Mouse (Mus musculus) hindbrain, embryonic 12.5 days (tissue): Measurements from ENCODE around the gene Fam171a2. TPM values are rescaled to one million over a fixed set of nuclear protein-coding genes. Genes with fewer than 3 reads are reported as not detected.
A peak's percentile ranks its signal among the peaks of the same experiment; 100 is the strongest.

Source experiments
- ATAC-seq: fragments of 200-750 bp; cut with Nextera tagmentation; 2 replicates; pipeline ENCODE4 v1.8.0; 2017; ENCODE audit warnings: moderate TSS enrichment; ENCODE audit not compliant: low FRiP score
- H3K27ac ChIP-seq: fragments of 300-500 bp; sonication (generic); 2 replicates; pipeline ENCODE4 v1.5.1; 2016; ENCODE audit warnings: mild to moderate bottlenecking
- H3K27me3 ChIP-seq: fragments of 300-500 bp; sonication (generic); 2 replicates; pipeline ENCODE4 v1.6.1; 2016; ENCODE audit warnings: mild to moderate bottlenecking
- H3K36me3 ChIP-seq: fragments of 300-500 bp; sonication (generic); 2 replicates; pipeline ENCODE4 v1.6.1; 2016; ENCODE audit warnings: mild to moderate bottlenecking
- H3K4me1 ChIP-seq: fragments of 300-500 bp; sonication (generic); 2 replicates; pipeline ENCODE4 v1.6.1; 2016
- H3K4me2 ChIP-seq: fragments of 300-500 bp; sonication (generic); replicated peaks from 2 replicates; pipeline ENCODE4 v1.6.1; 2016; ENCODE audit warnings: mild to moderate bottlenecking
- H3K4me3 ChIP-seq: fragments of 300-500 bp; sonication (generic); 2 replicates; pipeline ENCODE4 v1.5.1; 2016; ENCODE audit warnings: mild to moderate bottlenecking
- H3K9ac ChIP-seq: fragments of 300-500 bp; sonication (generic); 2 replicates; pipeline ENCODE4 v1.6.1; 2016; ENCODE audit warnings: mild to moderate bottlenecking, moderate library complexity
- H3K9me3 ChIP-seq: fragments of 300-500 bp; sonication (generic); replicated peaks from 2 replicates; pipeline ENCODE4 v1.6.1; 2016; ENCODE audit warnings: mild to moderate bottlenecking
- WGBS: fragments of 180-500 bp; shearing (Covaris S2); methylation state at CpG from one replicate; pipeline ENCODE4 v1.1.7; 2016; 5-methylcytosine and 5-hydroxymethylcytosine counted together
- polyA plus RNA-seq: library from polyadenylated mRNA; unstranded; fragments of >200 nt; fragmentation: Nextera tagmentation; extraction: Ambion mirVana; gene quantifications from 2 replicates; pipeline ENCODE4 v1.2.1, GENCODE M21; 2016

Gene Fam171a2
- polyA plus RNA-seq, 1 experiment from 2014 or later, result 21.5 TPM

- Histone ChIP-seq H3K9me3 (no peaks in the 10 kb centered on the region), H3K4me1 (peaks cover 31% of the 10 kb centered on the region), H3K4me2 (peak overlapping the region; percentile 89), H3K27ac (peak overlapping the region; percentile 71), H3K36me3 (peaks cover 15% of the 10 kb centered on the region), H3K4me3 (peak overlapping the region; percentile 55), H3K27me3 (0 out of 2 replicates have a peak, but pooled peaks cover 10% of the 10 kb centered on the region), H3K9ac (peak overlapping the region; percentile 63; the same call in 1 of the 2 replicates)
- ATAC-seq, result peak; percentile 44; the same call in 1 of the 2 replicates
- WGBS, result 2% methylated on average over 7 of the region's 7 CpGs
These were observed 16.4 kb downstream of the Fam171a2 start for GRCm38 (mm10) chr11:102431018-102431645.

- Histone ChIP-seq H3K27ac (peak within 1 kb of the TSS; percentile 71), H3K4me1 (peaks cover 25% of the 10 kb centered on the region), H3K4me2 (peak within 1 kb of the TSS; percentile 89), H3K36me3 (peaks cover 7% of the 10 kb centered on the region), H3K9me3 (no peaks in the 10 kb centered on the region), H3K9ac (peak within 1 kb of the TSS; percentile 63), H3K4me3 (peak within 1 kb of the TSS; percentile 55), H3K27me3 (0 out of 2 replicates have a peak, but pooled peaks cover 10% of the 10 kb centered on the region)
- WGBS, result under 1% methylated on average over 29 of the region's 29 CpGs
- peak; percentile 83 for ATAC-seq
These were observed 17.1 kb downstream of the Fam171a2 start, which contains the start of gene Grn for GRCm38 (mm10) chr11:102430121-102431017. Gene Grn, plus strand, starts transcription at chr11:102430315.

- H3K4me3 ChIP-seq, result peak overlapping the region; percentile 55
- no peak for ATAC-seq
These were observed 17.9 kb downstream of the Fam171a2 start for GRCm38 (mm10) chr11:102429551-102429950.

GRCm38 (mm10) chr11:102428981-102429540, 18.4 kb downstream of the Fam171a2 start:
- no peak for ATAC-seq
- WGBS, result 72% methylated on average over 8 of the region's 8 CpGs
- no peak overlapping the region for H3K27ac ChIP-seq
- H3K27me3 ChIP-seq, result 0 out of 2 replicates have a peak, but pooled peaks cover 13% of the 10 kb centered on the region
- no peaks in the 10 kb centered on the region for H3K9me3 ChIP-seq
- H3K4me3 ChIP-seq, result 0 out of 2 replicates have a peak overlapping the region, but pooled peaks have one; percentile 55
- no peaks in the 10 kb centered on the region; the same call in 1 of the 2 replicates for H3K36me3 ChIP-seq
- H3K9ac ChIP-seq, result no peak overlapping the region
- no peak overlapping the region for H3K4me2 ChIP-seq
- peaks cover 19% of the 10 kb centered on the region for H3K4me1 ChIP-seq

More at GRCm38 (mm10) chr11:102429551-102429950, 17.9 kb downstream of the Fam171a2 start:
- Histone ChIP-seq H3K36me3 (no peaks in the 10 kb centered on the region; the same call in 1 of the 2 replicates), H3K9me3 (no peaks in the 10 kb centered on the region), H3K4me2 (peak overlapping the region; percentile 89), H3K27me3 (0 out of 2 replicates have a peak, but pooled peaks cover 10% of the 10 kb centered on the region), H3K4me1 (peaks cover 21% of the 10 kb centered on the region), H3K27ac (0 out of 2 replicates have a peak overlapping the region, but pooled peaks have one; percentile 30), H3K9ac (peak overlapping the region; percentile 54)
- 54% methylated on average over 3 of the region's 3 CpGs for WGBS

- H3K9me3 ChIP-seq, result no peaks in the 10 kb centered on the region
- no peak for ATAC-seq
- H3K4me2 ChIP-seq, result no peak overlapping the region
- WGBS, result 88% methylated on average over 8 of the region's 8 CpGs
- H3K4me1 ChIP-seq, result peaks cover 9% of the 10 kb centered on the region
- H3K4me3 ChIP-seq, result no peak overlapping the region
- H3K36me3 ChIP-seq, result no peaks in the 10 kb centered on the region
- no peak overlapping the region for H3K27ac ChIP-seq
- H3K27me3 ChIP-seq, result 0 out of 2 replicates have a peak, but pooled peaks cover 13% of the 10 kb centered on the region
- H3K9ac ChIP-seq, result no peak overlapping the region
These were observed 21.7 kb downstream of the Fam171a2 start for GRCm38 (mm10) chr11:102425555-102426316.

GRCm38 (mm10) chr11:102424666-102425065, 22.8 kb downstream of the Fam171a2 start:
- ATAC-seq, result no peak
- no peak overlapping the region for H3K9ac ChIP-seq
- H3K27ac ChIP-seq, result no peak overlapping the region
- H3K36me3 ChIP-seq, result no peaks in the 10 kb centered on the region
- no peak overlapping the region for H3K4me3 ChIP-seq
- H3K27me3 ChIP-seq, result 0 out of 2 replicates have a peak, but pooled peaks cover 13% of the 10 kb centered on the region
- 74% methylated on average over 6 of the region's 6 CpGs for WGBS
- H3K9me3 ChIP-seq, result 0 out of 2 replicates have a peak, but pooled peaks cover 2% of the 10 kb centered on the region
- 0 out of 2 replicates have a peak, but pooled peaks cover 3% of the 10 kb centered on the region for H3K4me1 ChIP-seq
- H3K4me2 ChIP-seq, result no peak overlapping the region

GRCm38 (mm10) chr11:102421559-102421958, 25.9 kb downstream of the Fam171a2 start:
- Histone ChIP-seq H3K4me2 (no peak overlapping the region), H3K27me3 (0 out of 2 replicates have a peak, but pooled peaks cover 6% of the 10 kb centered on the region), H3K36me3 (no peaks in the 10 kb centered on the region), H3K9me3 (0 out of 2 replicates have a peak, but pooled peaks cover 4% of the 10 kb centered on the region), H3K27ac (no peak overlapping the region), H3K9ac (no peak overlapping the region), H3K4me1 (no peaks in the 10 kb centered on the region), H3K4me3 (no peak overlapping the region)
- WGBS, result 69% methylated on average over 8 of the region's 8 CpGs
- no peak for ATAC-seq

GRCm38 (mm10) chr11:102418887-102419286, 28.6 kb downstream of the Fam171a2 start:
- no peak overlapping the region for H3K9ac ChIP-seq
- H3K36me3 ChIP-seq, result no peaks in the 10 kb centered on the region
- no peaks in the 10 kb centered on the region for H3K27me3 ChIP-seq
- H3K4me3 ChIP-seq, result no peak overlapping the region
- 0 out of 2 replicates have a peak, but pooled peaks cover 4% of the 10 kb centered on the region for H3K9me3 ChIP-seq
- no peak for ATAC-seq
- no peaks in the 10 kb centered on the region for H3K4me1 ChIP-seq
- no peak overlapping the region for H3K4me2 ChIP-seq
- no peak overlapping the region for H3K27ac ChIP-seq

GRCm38 (mm10) chr11:102417160-102417559, 30.3 kb downstream of the Fam171a2 start:
- Histone ChIP-seq H3K36me3 (no peaks in the 10 kb centered on the region), H3K4me1 (no peaks in the 10 kb centered on the region), H3K9ac (no peak overlapping the region), H3K4me2 (no peak overlapping the region), H3K9me3 (0 out of 2 replicates have a peak, but pooled peaks cover 4% of the 10 kb centered on the region), H3K27me3 (0 out of 2 replicates have a peak, but pooled peaks cover 5% of the 10 kb centered on the region), H3K27ac (no peak overlapping the region), H3K4me3 (no peak overlapping the region)
- WGBS, result 60% methylated on average over 1 of the region's 1 CpGs
- no peak for ATAC-seq

GRCm38 (mm10) chr11:102415034-102415802, 32.3 kb downstream of the Fam171a2 start:
- Histone ChIP-seq H3K27me3 (0 out of 2 replicates have a peak, but pooled peaks cover 5% of the 10 kb centered on the region), H3K4me2 (no peak overlapping the region), H3K9me3 (0 out of 2 replicates have a peak, but pooled peaks cover 4% of the 10 kb centered on the region), H3K9ac (no peak overlapping the region), H3K36me3 (no peaks in the 10 kb centered on the region), H3K4me1 (no peaks in the 10 kb centered on the region), H3K27ac (no peak overlapping the region), H3K4me3 (no peak overlapping the region)
- 75% methylated on average over 10 of the region's 10 CpGs for WGBS
- no peak for ATAC-seq
